Comparison of ENCODE assay signal across 28 mouse cellular contexts in the genomic region with DNA sequence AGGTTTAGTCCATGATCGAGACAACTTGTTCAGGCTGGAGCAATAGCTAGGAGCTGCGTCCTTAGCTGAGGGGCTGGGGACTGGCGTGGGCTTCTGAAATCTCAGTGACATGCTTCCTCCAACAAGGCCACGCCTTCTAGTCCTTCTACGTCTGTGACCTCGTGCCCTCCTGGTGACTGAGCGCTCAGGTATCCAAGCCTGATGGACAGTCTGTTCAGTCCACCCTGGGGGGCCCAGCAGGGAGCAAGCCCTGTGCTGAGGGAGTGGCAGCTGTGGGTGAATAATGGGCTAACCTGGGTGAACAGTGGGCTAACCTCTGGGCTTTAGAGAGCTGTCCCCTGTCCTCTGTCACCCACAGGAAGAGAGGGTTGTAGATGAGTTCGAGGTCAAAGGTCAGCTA. TPM values are rescaled to one million over a fixed set of nuclear protein-coding genes. Genes with fewer than 3 reads are reported as not detected.
A peak's percentile ranks its signal among the peaks of the same experiment; 100 is the strongest.
DNase-seq lines count a peak whose midpoint lies in the region; ATAC-seq lines count a peak whose summit lies in the region.
"Had no signal": no experiment of that assay in that cellular context is flagged by ENCODE, and none has a peak within 500 bp of the region (broad histone marks: within the 10 kb centered on the region; RNA-seq: fewer than 3 reads in every experiment).

No protein-coding gene starts in this region.

- H3K27ac ChIP-seq in kidney, embryonic 15.5 days = peak overlapping the region; percentile 80
- H3K27ac ChIP-seq in liver, embryonic 12.5 days = no peak overlapping the region
- H3K27ac ChIP-seq in liver, embryonic 11.5 days (ENCODE audit: low read depth, low read length) = no peak overlapping the region
- no peak overlapping the region for H3K27ac ChIP-seq in forebrain, embryonic 12.5 days
- H3K27ac ChIP-seq: embryonic facial prominence, embryonic 13.5 days; forebrain, embryonic 13.5 days; heart, adult 2 months; heart, embryonic 15.5 days; hindbrain, embryonic 10.5 days had no signal

- H3K36me3 ChIP-seq in kidney, embryonic 15.5 days = peaks cover 83% of the 10 kb centered on the region
- H3K36me3 ChIP-seq in liver, embryonic 12.5 days = peaks cover 86% of the 10 kb centered on the region
- peaks cover 57% of the 10 kb centered on the region for H3K36me3 ChIP-seq in liver, embryonic 11.5 days (ENCODE audit: control insufficient read depth, insufficient read depth, low read length)
- peaks cover 74% of the 10 kb centered on the region for H3K36me3 ChIP-seq in forebrain, embryonic 12.5 days (replicated peaks)

- no peak overlapping the region for H3K4me3 ChIP-seq in kidney, embryonic 15.5 days (replicated peaks)
- no peak overlapping the region for H3K4me3 ChIP-seq in liver, embryonic 12.5 days
- no peak overlapping the region for H3K4me3 ChIP-seq in liver, embryonic 11.5 days (ENCODE audit: low read depth, low read length)
- H3K4me3 ChIP-seq in forebrain, embryonic 12.5 days (replicated peaks) = no peak overlapping the region
- H3K4me3 ChIP-seq: embryonic facial prominence, embryonic 13.5 days; forebrain, embryonic 13.5 days; heart, adult 2 months; heart, embryonic 15.5 days; hindbrain, embryonic 10.5 days had no signal

- peak; percentile 12 for DNase-seq in cerebellum, adult 9-10 months
- no peak for DNase-seq in cerebellum, adult 11 months
- DNase-seq in kidney, postnatal 10 days = no peak
- no peak for DNase-seq in liver, embryonic 11.5 days (ENCODE audit: low spot score)
- DNase-seq: adrenal gland, postnatal 10 days; B cell, adult 2 months; cerebellum, adult 11-12 months; cerebellum, adult 9-11 months; cerebellum, postnatal 36 days; forebrain, postnatal 0 days; gastrocnemius, postnatal 14 days; heart, adult 2 months; heart, postnatal 14 days had no signal

- H3K9me3 ChIP-seq in kidney, embryonic 15.5 days (replicated peaks) = no peaks in the 10 kb centered on the region
- no peaks in the 10 kb centered on the region for H3K9me3 ChIP-seq in liver, embryonic 12.5 days (replicated peaks)
- H3K9me3 ChIP-seq in liver, embryonic 11.5 days (ENCODE audit: control insufficient read depth, low read length) = no peaks in the 10 kb centered on the region
- H3K9me3 ChIP-seq in forebrain, embryonic 12.5 days = no peaks in the 10 kb centered on the region
- H3K9me3 ChIP-seq: embryonic facial prominence, embryonic 13.5 days; forebrain, embryonic 13.5 days; G1E; heart, embryonic 15.5 days; hindbrain, embryonic 10.5 days had no signal

- H3K9ac ChIP-seq in kidney, embryonic 15.5 days = no peak overlapping the region
- H3K9ac ChIP-seq in liver, embryonic 12.5 days = no peak overlapping the region
- H3K9ac ChIP-seq in liver, embryonic 11.5 days (ENCODE audit: low read depth, low read length) = no peak overlapping the region
- H3K9ac ChIP-seq in forebrain, embryonic 12.5 days = no peak overlapping the region
- H3K9ac ChIP-seq: embryonic facial prominence, embryonic 13.5 days; forebrain, embryonic 13.5 days; forebrain, postnatal 0 days; heart, embryonic 15.5 days had no signal

- H3K4me2 ChIP-seq in kidney, embryonic 15.5 days = no peak overlapping the region
- no peak overlapping the region for H3K4me2 ChIP-seq in liver, embryonic 12.5 days
- no peak overlapping the region for H3K4me2 ChIP-seq in liver, embryonic 11.5 days
- H3K4me2 ChIP-seq in forebrain, embryonic 12.5 days = no peak overlapping the region
- H3K4me2 ChIP-seq: embryonic facial prominence, embryonic 13.5 days; forebrain, embryonic 13.5 days; heart, embryonic 11.5 days; heart, embryonic 15.5 days had no signal

- ATAC-seq in kidney, embryonic 15.5 days (replicated peaks; ENCODE audit: low FRiP score) = peak; percentile 13; the same call in 1 of the 2 replicates
- ATAC-seq in liver, embryonic 12.5 days = 0 out of 2 replicates have a peak, but pooled peaks have one; percentile 32
- ATAC-seq in liver, embryonic 11.5 days (replicated peaks; ENCODE audit: low FRiP score) = no peak; the same call in 1 of the 2 replicates
- no peak for ATAC-seq in megakaryocyte progenitor cell, adult 5-6 weeks (replicated peaks; ENCODE audit: poor library complexity)
- no peak for ATAC-seq in forebrain, embryonic 12.5 days (ENCODE audit: low FRiP score)
- ATAC-seq: CD4-positive, CD25-positive, alpha-beta regulatory T cell, adult 4 months; forebrain, embryonic 13.5 days; forebrain, postnatal 0 days had no signal

- WGBS in kidney, embryonic 15.5 days = 79% methylated on average over 8 of the region's 8 CpGs
- WGBS in liver, embryonic 12.5 days (ENCODE audit: insufficient replicate concordance) = 79% methylated on average over 7 of the region's 8 CpGs
- 82% methylated on average over 8 of the region's 8 CpGs for WGBS in liver, embryonic 11.5 days
- WGBS in forebrain, embryonic 12.5 days = 84% methylated on average over 8 of the region's 8 CpGs

- no peaks in the 10 kb centered on the region for H3K27me3 ChIP-seq in kidney, embryonic 15.5 days
- H3K27me3 ChIP-seq in liver, embryonic 12.5 days (replicated peaks) = no peaks in the 10 kb centered on the region
- no peaks in the 10 kb centered on the region for H3K27me3 ChIP-seq in liver, embryonic 11.5 days (replicated peaks; ENCODE audit: control insufficient read depth, insufficient read depth, low read length)
- no peaks in the 10 kb centered on the region for H3K27me3 ChIP-seq in forebrain, embryonic 12.5 days
- H3K27me3 ChIP-seq: embryonic facial prominence, embryonic 13.5 days; forebrain, embryonic 13.5 days; heart, embryonic 15.5 days had no signal

- peaks cover 31% of the 10 kb centered on the region for H3K4me1 ChIP-seq in kidney, embryonic 15.5 days
- H3K4me1 ChIP-seq in liver, embryonic 12.5 days = peaks cover 16% of the 10 kb centered on the region
- H3K4me1 ChIP-seq in liver, embryonic 11.5 days (replicated peaks; ENCODE audit: control insufficient read depth, insufficient read depth, low read length) = no peaks in the 10 kb centered on the region
- H3K4me1 ChIP-seq in forebrain, embryonic 12.5 days = peaks cover 11% of the 10 kb centered on the region

RNA-seq across cellular contexts. Expression of gene Psmd3, which starts 5.7 kb away (rescaled TPM):
- 262 and 280 TPM in 2 replicates for polyA plus RNA-seq in kidney, embryonic 15.5 days (2015; fragmentation: Nextera tagmentation; extraction: Ambion mirVana)
- 201 and 202 TPM in 2 replicates for polyA plus RNA-seq in liver, embryonic 12.5 days (2016; fragmentation: Nextera tagmentation; extraction: Ambion mirVana)
- polyA plus RNA-seq in liver, embryonic 11.5 days (2014; fragmentation: Nextera tagmentation; extraction: Ambion mirVana) = 201 and 207 TPM in 2 replicates
- total RNA-seq in megakaryocyte progenitor cell, adult 5-6 weeks (2015) = 38.0 and 38.6 TPM in 2 replicates
- 70.9 and 71.9 TPM in 2 replicates for total RNA-seq in megakaryocyte progenitor cell, adult 5-6 weeks (2017)
- polyA plus RNA-seq in forebrain, embryonic 12.5 days (2016; fragmentation: Nextera tagmentation; extraction: Ambion mirVana) = 234 and 239 TPM in 2 replicates

RNA-seq across cellular contexts. Expression of gene Csf3, which starts 13.1 kb away (rescaled TPM):
- 0.23 TPM in 1 of 2 replicates, not detected in the other for polyA plus RNA-seq in kidney, embryonic 15.5 days (2015; fragmentation: Nextera tagmentation; extraction: Ambion mirVana)
- polyA plus RNA-seq in liver, embryonic 12.5 days (2016; fragmentation: Nextera tagmentation; extraction: Ambion mirVana) = not detected in 2 replicates
- not detected in 2 replicates for polyA plus RNA-seq in liver, embryonic 11.5 days (2014; fragmentation: Nextera tagmentation; extraction: Ambion mirVana)
- total RNA-seq in megakaryocyte progenitor cell, adult 5-6 weeks (2015) = not detected in 2 replicates
- total RNA-seq in megakaryocyte progenitor cell, adult 5-6 weeks (2017) = not detected in 2 replicates
- polyA plus RNA-seq in forebrain, embryonic 12.5 days (2016; fragmentation: Nextera tagmentation; extraction: Ambion mirVana) = 0.14 TPM in 1 of 2 replicates, not detected in the other
- total RNA-seq: adrenal gland, postnatal 10 days; adrenal gland, postnatal 4 days; forebrain, postnatal 0 days; gastrocnemius, adult 18-20 months; gastrocnemius, postnatal 14 days; heart, adult 2 months; heart, postnatal 14 days had no signal
- polyA plus RNA-seq: brain, embryonic 14.5 days; CD4-positive, CD25-positive, alpha-beta regulatory T cell, adult 4 months; embryonic facial prominence, embryonic 13.5 days; forebrain, postnatal 0 days; G1E; heart, adult 2 months; heart, embryonic 11.5 days; heart, embryonic 15.5 days; hindbrain, embryonic 10.5 days had no signal

RNA-seq across cellular contexts. Expression of gene Gsdma, which starts 23.9 kb away (rescaled TPM):
- polyA plus RNA-seq in kidney, embryonic 15.5 days (2015; fragmentation: Nextera tagmentation; extraction: Ambion mirVana) = 0.06 and 0.13 TPM in 2 replicates
- polyA plus RNA-seq in liver, embryonic 12.5 days (2016; fragmentation: Nextera tagmentation; extraction: Ambion mirVana) = not detected in 2 replicates
- polyA plus RNA-seq in liver, embryonic 11.5 days (2014; fragmentation: Nextera tagmentation; extraction: Ambion mirVana) = not detected in 2 replicates
- total RNA-seq in megakaryocyte progenitor cell, adult 5-6 weeks (2015) = not detected in 2 replicates
- total RNA-seq in megakaryocyte progenitor cell, adult 5-6 weeks (2017) = not detected in 2 replicates
- polyA plus RNA-seq in forebrain, embryonic 12.5 days (2016; fragmentation: Nextera tagmentation; extraction: Ambion mirVana) = not detected in 2 replicates
- total RNA-seq: adrenal gland, postnatal 10 days; adrenal gland, postnatal 4 days; forebrain, postnatal 0 days; G1E; heart, adult 2 months; heart, postnatal 14 days had no signal
- polyA plus RNA-seq: brain, embryonic 14.5 days; forebrain, embryonic 13.5 days; heart, embryonic 11.5 days; heart, embryonic 15.5 days had no signal

RNA-seq across cellular contexts. Expression of gene Med24, which starts 41.2 kb away (rescaled TPM):
- polyA plus RNA-seq in kidney, embryonic 15.5 days (2015; fragmentation: Nextera tagmentation; extraction: Ambion mirVana) = 58.2 and 64.7 TPM in 2 replicates
- 42.0 and 43.7 TPM in 2 replicates for polyA plus RNA-seq in liver, embryonic 12.5 days (2016; fragmentation: Nextera tagmentation; extraction: Ambion mirVana)
- polyA plus RNA-seq in liver, embryonic 11.5 days (2014; fragmentation: Nextera tagmentation; extraction: Ambion mirVana) = 61.9 and 63.6 TPM in 2 replicates
- 28.7 and 30.9 TPM in 2 replicates for total RNA-seq in megakaryocyte progenitor cell, adult 5-6 weeks (2015)
- 36.2 and 46.3 TPM in 2 replicates for total RNA-seq in megakaryocyte progenitor cell, adult 5-6 weeks (2017)
- 88.1 and 95.0 TPM in 2 replicates for polyA plus RNA-seq in forebrain, embryonic 12.5 days (2016; fragmentation: Nextera tagmentation; extraction: Ambion mirVana)

RNA-seq across cellular contexts. Expression of gene Gsdma2, which starts 41.5 kb away (rescaled TPM):
- polyA plus RNA-seq in kidney, embryonic 15.5 days (2015; fragmentation: Nextera tagmentation; extraction: Ambion mirVana) = not detected in 2 replicates
- not detected in 2 replicates for polyA plus RNA-seq in liver, embryonic 12.5 days (2016; fragmentation: Nextera tagmentation; extraction: Ambion mirVana)
- polyA plus RNA-seq in liver, embryonic 11.5 days (2014; fragmentation: Nextera tagmentation; extraction: Ambion mirVana) = not detected in 2 replicates
- total RNA-seq in megakaryocyte progenitor cell, adult 5-6 weeks (2015) = not detected in 2 replicates
- not detected in 2 replicates for total RNA-seq in megakaryocyte progenitor cell, adult 5-6 weeks (2017)
- polyA plus RNA-seq in forebrain, embryonic 12.5 days (2016; fragmentation: Nextera tagmentation; extraction: Ambion mirVana) = not detected in 2 replicates
- total RNA-seq: forebrain, postnatal 0 days; gastrocnemius, postnatal 14 days; heart, adult 2 months had no signal
- polyA plus RNA-seq: brain, embryonic 14.5 days; CD4-positive, CD25-positive, alpha-beta regulatory T cell, adult 4 months; embryonic facial prominence, embryonic 13.5 days; forebrain, embryonic 13.5 days; G1E; gonadal fat pad, adult 2 months; heart, adult 2 months; heart, embryonic 11.5 days; heart, embryonic 15.5 days; hindbrain, embryonic 10.5 days had no signal

Comparison
In these comparisons a context has a peak if more than half of its experiments do, and no peak if none do; other contexts are left out.
1. ATAC-seq: peak in kidney, embryonic 15.5 days (single experiment) and liver, embryonic 12.5 days (single experiment); none in liver, embryonic 11.5 days (single experiment), megakaryocyte progenitor cell, adult 5-6 weeks (single experiment) and forebrain, embryonic 12.5 days (single experiment).